Mouse (Mus musculus) heart, adult 18-20 months (tissue): Measurements from ENCODE around the gene Rims4. TPM values are rescaled to one million over a fixed set of nuclear protein-coding genes. Genes with fewer than 3 reads are reported as not detected.

ENCODE experiments used
- DNase-seq, 2 experiments: peaks; one replicate each; pipeline ENCODE4 v3.0.0; 2021 to 2022; ENCODE audit warnings: mixed read lengths in 1 of 2
- long read RNA-seq, 2 experiments: library from polyadenylated mRNA; stranded (forward); transcript quantifications; one replicate each; pipeline ENCODE4 v2.0.0; 2021
- total RNA-seq, 2 experiments: library from RNA; stranded (reverse); gene quantifications; 2 replicates each; pipeline ENCODE4 v1.2.3; 2021

Gene Rims4
- total RNA-seq: 1 to 10 TPM; 2.0 to 2.2 TPM
- long read RNA-seq, experiment 1, full-length matches to known transcripts: 1 of 2 reads
- long read RNA-seq, experiment 1, partial matches to known transcripts: 0 of 2 reads
- long read RNA-seq, experiment 1, other reads (novel, unspliced or antisense): 1 of 2 reads
- long read RNA-seq, experiment 2: 0 reads

DNA sequence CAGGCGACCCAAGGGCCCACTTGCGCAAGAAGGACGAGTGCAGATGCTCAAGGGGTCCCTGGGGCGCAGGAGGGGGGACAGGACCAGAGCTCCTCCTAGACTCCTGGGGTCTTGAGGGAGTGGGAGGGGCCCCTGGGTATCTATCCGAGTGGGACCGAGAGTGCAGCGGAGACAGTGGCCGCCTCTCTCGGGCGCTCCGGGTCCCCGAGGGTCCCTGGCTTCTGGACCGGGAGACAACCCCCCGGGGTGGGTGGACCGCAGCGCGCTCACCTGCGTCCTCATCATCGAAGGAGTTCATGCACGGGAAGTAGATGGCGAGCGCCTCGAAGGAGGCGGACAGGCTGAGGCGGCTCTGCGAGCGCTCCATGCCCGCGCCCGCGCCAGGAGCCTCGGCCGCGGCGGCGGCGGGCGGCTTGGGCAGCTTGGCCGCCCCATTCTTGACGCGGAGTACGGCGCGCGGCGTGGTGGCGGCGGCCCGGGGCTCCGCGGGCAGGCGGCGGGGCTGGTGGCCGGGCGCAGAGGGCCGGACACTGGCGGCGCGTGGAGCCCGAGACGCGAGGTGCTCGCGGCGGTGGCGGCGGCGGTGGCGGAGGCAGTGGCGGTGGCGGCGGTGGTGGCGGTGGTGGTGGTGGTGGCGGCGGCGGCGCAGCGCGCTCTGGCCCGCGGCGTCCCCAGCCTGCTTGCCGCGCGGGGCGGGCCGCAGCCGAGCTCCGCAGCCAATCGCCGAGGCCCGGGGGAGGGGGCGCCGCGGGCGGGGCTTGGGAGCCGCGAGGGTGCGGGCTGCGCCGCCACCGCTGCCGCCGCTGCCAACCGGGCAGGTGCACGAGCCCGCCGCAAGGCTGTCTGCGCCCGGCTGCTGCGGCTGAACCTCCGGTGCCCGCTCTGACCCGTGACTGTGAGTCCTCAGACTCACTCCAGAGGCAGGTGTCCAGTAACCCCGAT lies at the start of gene Rims4:
Rims4 (minus strand) TSS at position 367 of the 942 bp plus-strand sequence.
- DNase-seq: peak; percentile 30 to 44

DNA sequence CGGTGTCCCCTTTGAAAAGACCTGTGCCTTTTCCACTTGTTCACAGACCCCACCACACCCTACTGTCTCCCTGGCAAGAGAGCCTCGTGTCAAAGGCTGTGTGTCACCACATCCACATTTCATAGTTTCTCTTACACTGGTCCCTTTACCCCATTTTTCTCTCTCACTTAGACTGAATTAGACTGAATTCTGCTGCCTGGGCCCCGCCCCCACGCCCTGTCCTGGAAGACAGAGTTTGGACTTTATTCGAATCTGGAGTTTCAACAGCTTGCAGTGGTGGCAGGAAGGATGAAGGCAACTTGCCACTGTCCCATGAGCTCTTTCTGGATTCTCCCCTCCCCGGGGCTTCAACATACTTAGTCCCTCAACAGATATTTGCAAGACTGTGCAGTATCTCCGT lies 47.2 kb upstream of the Rims4 start:
- DNase-seq: no peak

GRCm38 (mm10) chr2:163964606-163965560 lies 46.4 kb upstream of the Rims4 start:
- no peak for DNase-seq

GRCm38 (mm10) chr2:163953622-163954310 lies 35.3 kb upstream of the Rims4 start:
- no peak for DNase-seq

- DNase-seq: peak; percentile 41 to 72
Observed at GRCm38 (mm10) chr2:163951770-163952169, 33.3 kb upstream of the Rims4 start.

GRCm38 (mm10) chr2:163947976-163948375 lies 29.5 kb upstream of the Rims4 start:
- no peak for DNase-seq

- DNase-seq: no peak
Observed at GRCm38 (mm10) chr2:163946221-163946620, 27.7 kb upstream of the Rims4 start.

GRCm38 (mm10) chr2:163944511-163944910 lies 26.0 kb upstream of the Rims4 start:
- DNase-seq: no peak

- no peak for DNase-seq
Observed at GRCm38 (mm10) chr2:163943056-163943455, 24.6 kb upstream of the Rims4 start.

DNA sequence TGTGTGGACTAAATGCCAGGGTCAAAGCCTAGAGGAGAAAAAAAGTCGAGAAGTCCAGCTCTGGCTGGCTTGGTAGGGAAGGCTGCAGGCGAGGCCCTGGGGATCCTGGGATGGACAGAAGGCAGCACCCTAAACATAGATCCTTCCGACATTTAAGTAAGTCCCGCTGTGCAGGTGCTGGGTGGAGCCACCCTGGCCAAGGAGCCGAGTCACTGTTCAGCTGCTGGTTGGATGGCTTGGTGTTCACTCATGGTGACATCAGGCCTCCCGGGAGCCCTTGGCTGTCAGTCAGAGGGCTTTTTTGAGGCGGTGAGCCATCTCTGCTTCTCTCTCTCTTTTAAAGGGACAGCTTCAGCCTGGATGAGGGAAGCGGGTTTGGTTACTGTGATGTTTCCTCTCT lies 21.0 kb upstream of the Rims4 start:
- peak; percentile 72 to 79 for DNase-seq

DNA sequence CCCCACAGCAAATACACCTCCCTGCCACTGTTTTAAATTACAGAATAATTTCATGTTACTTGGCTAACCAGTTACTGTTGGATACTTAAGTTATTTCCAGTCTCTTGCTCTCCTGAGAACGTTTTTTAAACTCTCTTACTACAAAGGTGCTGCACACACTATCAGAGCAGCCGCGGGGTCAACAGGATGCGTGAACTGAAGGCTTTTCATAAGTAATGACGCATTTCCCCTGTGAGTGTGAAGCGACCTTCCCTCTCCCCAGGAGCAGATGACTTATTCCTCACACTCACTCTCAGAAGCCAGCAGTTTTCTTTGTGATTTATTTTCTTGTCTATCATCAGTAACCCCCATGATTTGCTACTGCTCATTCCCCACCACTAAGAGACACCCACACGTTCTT lies 13.7 kb upstream of the Rims4 start:
- no peak for DNase-seq

DNA sequence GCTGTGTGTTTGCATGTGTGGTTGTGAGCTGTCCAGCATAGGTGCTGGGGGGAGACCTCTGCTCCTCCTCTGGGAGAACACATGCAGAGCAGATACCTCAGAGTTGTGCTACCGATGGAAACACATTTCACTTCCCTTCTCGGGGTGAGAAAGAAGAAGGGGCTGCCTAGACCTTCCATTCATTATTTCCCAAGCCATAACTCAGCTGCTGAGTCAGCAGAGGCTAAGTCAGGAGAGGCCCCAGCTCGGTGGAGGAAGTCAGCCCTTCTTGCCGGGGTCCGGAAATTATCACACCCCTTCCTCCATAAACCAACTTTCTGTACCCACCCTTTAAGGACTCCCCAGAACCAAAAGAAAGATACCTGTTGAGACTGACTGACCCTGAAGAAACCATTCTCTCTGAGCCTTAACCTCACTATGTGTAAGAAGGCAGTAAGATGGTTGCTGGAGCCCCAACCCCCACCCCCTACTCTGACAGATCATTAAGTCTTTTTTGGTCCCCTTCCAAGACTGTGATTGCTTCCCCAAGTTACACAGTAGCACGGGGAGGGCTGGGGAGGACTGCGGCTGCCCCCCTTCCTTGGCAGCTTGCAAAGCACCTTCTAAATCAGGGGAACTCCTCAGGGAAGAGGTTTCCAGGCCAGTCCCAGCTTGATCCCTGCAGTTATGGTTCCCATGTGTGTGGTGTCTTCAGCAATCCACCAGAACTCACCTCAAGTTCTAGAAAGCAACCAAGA lies 10.1 kb upstream of the Rims4 start:
- DNase-seq: peak in 1 of 2 experiments; percentile 9

GRCm38 (mm10) chr2:163925044-163925443 lies 6.6 kb upstream of the Rims4 start:
- no peak for DNase-seq

DNA sequence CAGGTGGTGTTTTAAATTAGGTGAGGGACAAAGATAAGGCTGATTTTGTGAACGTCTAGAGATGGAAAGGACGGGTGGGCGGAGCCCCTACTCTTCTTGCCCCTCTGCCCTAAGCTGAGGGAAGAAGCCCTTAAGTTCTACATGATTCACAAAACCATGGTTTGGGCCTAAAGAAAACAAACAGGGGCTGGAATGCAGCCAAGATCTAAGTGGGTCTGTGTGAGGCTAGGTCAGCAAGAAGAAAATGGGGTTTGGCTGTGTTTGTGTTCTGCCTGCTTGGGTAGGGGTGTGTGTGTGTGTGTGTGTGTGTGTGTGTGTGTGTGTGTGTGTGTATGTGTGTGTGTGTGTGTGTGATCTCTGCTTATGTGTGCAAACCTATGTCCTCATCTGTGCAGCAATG lies 6.0 kb upstream of the Rims4 start:
- no peak for DNase-seq

DNA sequence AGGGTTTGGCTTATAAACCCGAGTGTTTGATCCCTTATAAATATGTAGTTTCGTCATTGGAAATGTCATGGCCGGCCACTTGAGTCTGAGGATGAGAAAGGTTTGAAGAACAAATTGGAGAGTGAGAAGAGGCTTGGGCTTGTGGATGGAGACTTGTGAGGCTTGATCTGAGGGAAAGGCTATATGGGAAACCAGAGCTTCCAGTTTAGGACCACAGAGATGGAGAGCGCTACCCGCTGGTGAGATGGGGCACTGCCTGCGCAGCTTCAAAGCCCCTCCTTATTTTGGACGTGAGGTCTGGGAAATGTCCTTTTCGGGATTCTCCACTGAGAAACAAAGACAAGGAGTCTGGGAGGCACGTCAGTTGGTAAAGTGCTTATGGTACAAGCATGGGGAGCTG lies 4.6 kb upstream of the Rims4 start:
- no peak for DNase-seq

- no peak for DNase-seq
Observed at GRCm38 (mm10) chr2:163919581-163919980, 1.1 kb upstream of the Rims4 start.

- no peak for DNase-seq
Observed at GRCm38 (mm10) chr2:163916703-163917102, 1.8 kb downstream of the Rims4 start.

- DNase-seq: no peak
Observed at GRCm38 (mm10) chr2:163915294-163915791, 3.1 kb downstream of the Rims4 start.

DNA sequence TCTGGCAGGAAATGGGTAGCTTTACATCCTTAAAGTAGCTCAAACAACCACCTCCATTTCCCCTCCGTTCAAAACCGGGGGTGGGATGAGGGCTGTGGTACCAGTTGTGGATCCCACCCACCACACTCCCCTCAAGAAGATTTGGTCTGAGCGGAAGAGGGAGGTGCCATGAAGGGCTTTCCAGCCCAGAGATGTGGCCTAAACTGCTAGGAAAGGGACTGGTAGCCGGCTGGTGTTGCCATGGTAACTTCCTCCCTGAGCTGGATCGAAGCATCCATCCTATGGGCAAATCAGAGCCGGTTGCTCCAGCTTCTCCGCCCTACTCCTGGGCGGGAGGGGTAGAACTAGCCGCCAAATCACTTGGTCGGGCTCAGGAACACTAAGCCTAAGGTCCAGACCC lies 4.4 kb downstream of the Rims4 start:
- DNase-seq: no peak

GRCm38 (mm10) chr2:163913704-163914103 lies 4.8 kb downstream of the Rims4 start:
- DNase-seq: no peak
